Mouse (Mus musculus): Measurements from ENCODE around the gene Epor. TPM values are rescaled to one million over a fixed set of nuclear protein-coding genes. Genes with fewer than 3 reads are reported as not detected.

Epor gene
- total and polyA plus RNA-seq, 3 experiments: 0.20 to 2.0 TPM; not detected in 1

DNA sequence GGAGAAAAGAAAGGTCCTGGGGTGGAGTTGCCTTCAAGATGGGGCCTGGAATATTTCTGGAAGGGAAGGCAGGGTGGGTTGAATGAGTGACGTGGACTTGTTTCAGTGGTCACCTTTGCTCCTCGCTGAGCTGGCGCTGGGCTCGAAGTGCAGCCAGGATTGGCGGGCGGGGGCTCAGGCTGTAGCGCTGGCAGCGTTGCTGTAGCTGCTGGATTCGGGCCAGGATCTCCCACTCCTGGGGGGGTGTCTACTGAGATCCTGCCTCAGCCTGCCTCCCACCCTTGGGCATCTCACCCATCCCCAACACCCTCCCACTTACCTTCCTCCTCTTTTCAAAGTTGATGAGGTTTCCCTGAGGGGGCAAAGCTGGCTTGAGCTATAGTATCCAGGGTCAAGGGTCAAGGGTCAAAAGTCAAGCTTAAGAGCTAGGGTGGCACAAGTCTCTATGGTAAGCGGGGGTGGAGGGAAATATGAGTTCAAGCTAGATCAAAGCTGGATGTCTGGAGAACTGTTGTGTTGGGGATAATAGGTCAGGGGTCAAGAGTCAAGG, 13.4 kb upstream of the Epor start:
- Histone ChIP-seq H3K79me2 (replicated peaks; ENCODE audit: control insufficient read depth, extremely low read depth, insufficient read depth, poor library complexity, severe bottlenecking) (no peaks in the 10 kb centered on the region), H3K36me3 (replicated peaks in 1 of 2; ENCODE audit: control insufficient read depth in 1 of 2, insufficient read depth in 1 of 2, low read length in 1 of 2) (no peaks in the 10 kb centered on the region), H3K4me2 (ENCODE audit: insufficient read depth, low read depth, poor library complexity, severe bottlenecking) (no peak overlapping the region), H3K27ac (ENCODE audit: insufficient read depth, low read depth) (no peak overlapping the region), H3K9me3 (replicated peaks; ENCODE audit: low read length) (no peaks in the 10 kb centered on the region), H3K9ac (ENCODE audit: insufficient read depth, low read depth) (no peak overlapping the region), H3K4me1 (ENCODE audit: control insufficient read depth in 1 of 2, insufficient read depth in 2 of 2) (no peaks in the 10 kb centered on the region), H3K27me3 (replicated peaks) (peaks cover 75% of the 10 kb centered on the region), H3K4me3 (replicated peaks in 1 of 3; ENCODE audit: low read depth in 2 of 3, low read length in 2 of 3, poor library complexity in 1 of 3) (no peak overlapping the region)
- in situ Hi-C loops (cut with MboI; ENCODE audit: low pct_ligation_motif_present, low pct_unique_long_range_greater_than_20kb, low sequenced_read_pairs): loop anchor here (5.0 kb wide), 1 partner anchor 181 kb away; the partner anchor contains the start of gene Pigyl
- TF ChIP-seq MAZ (IDR thresholded peaks at IDR 0.05; ENCODE audit: low read depth, low read length) (no peak), ZMIZ1 (IDR thresholded peaks at IDR 0.05; ENCODE audit: low read depth, low read length) (no peak), ELF1 (IDR thresholded peaks at IDR 0.05; ENCODE audit: low read depth, low read length) (no peak)
- DNase-seq (ENCODE audit: extremely low read depth): no peak
- dilution Hi-C loops (cut with MboI; ENCODE audit: extremely low pct_ligation_motif_present, extremely low pct_unique_long_range_greater_than_20kb, low sequenced_read_pairs): no loop called here

- no peak overlapping the region for H3K4me2 ChIP-seq (ENCODE audit: insufficient read depth, low read depth, poor library complexity, severe bottlenecking)
- no peak for DNase-seq (ENCODE audit: extremely low read depth)
- no peak overlapping the region for H3K27ac ChIP-seq (ENCODE audit: insufficient read depth, low read depth)
- no peak overlapping the region for H3K9ac ChIP-seq (ENCODE audit: insufficient read depth, low read depth)
- no peak for TF ChIP-seq JUN (IDR thresholded peaks at IDR 0.05; ENCODE audit: insufficient read depth, low read depth, low read length)
- TF ChIP-seq TBP (conservative IDR thresholded peaks at IDR 0.05; ENCODE audit: low read depth, low read length): no peak
- no peak for TF ChIP-seq IRF4 (IDR thresholded peaks at IDR 0.05; ENCODE audit: low read depth, low read length)
- H3K79me2 ChIP-seq (replicated peaks; ENCODE audit: control insufficient read depth, extremely low read depth, insufficient read depth, poor library complexity, severe bottlenecking): no peaks in the 10 kb centered on the region
- no peaks in the 10 kb centered on the region for H3K9me3 ChIP-seq (replicated peaks; ENCODE audit: low read length)
- dilution Hi-C loops (cut with MboI; ENCODE audit: extremely low pct_ligation_motif_present, extremely low pct_unique_long_range_greater_than_20kb, low sequenced_read_pairs) (no loop called here), in situ Hi-C loops (cut with MboI; ENCODE audit: low pct_ligation_motif_present, low pct_unique_long_range_greater_than_20kb, low sequenced_read_pairs) (no loop called here)
- H3K4me3 ChIP-seq (replicated peaks in 1 of 3; ENCODE audit: low read depth in 2 of 3, low read length in 2 of 3, poor library complexity in 1 of 3): no peak overlapping the region
- no peaks in the 10 kb centered on the region for H3K4me1 ChIP-seq (ENCODE audit: control insufficient read depth in 1 of 2, insufficient read depth in 2 of 2)
- peaks cover 68% of the 10 kb centered on the region for H3K27me3 ChIP-seq (replicated peaks)
- no peaks in the 10 kb centered on the region for H3K36me3 ChIP-seq (replicated peaks in 1 of 2; ENCODE audit: control insufficient read depth in 1 of 2, insufficient read depth in 1 of 2, low read length in 1 of 2)
Observed at GRCm38 (mm10) chr9:21969304-21969703, 6.0 kb upstream of the Epor start.

DNA sequence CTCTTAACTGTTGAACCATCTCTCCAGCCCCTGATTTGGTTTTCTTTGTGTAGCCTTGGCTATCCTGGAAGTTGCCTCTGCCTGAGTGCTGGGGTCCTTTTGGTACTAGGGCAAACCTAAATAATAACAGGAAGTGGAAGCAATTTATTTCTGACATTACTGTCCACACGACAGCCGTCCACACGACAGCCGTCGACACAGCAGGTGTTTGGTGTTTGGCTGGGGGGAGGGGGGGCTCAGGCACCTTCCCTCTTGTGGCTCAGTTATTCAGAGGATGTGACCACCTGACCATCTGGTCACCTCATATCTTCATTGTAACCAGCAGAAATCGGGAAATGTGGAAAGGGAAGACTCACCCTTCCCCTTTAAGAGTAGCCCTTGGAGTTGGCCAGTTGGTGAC, 5.6 kb upstream of the Epor start:
- Histone ChIP-seq H3K27me3 (replicated peaks) (peaks cover 68% of the 10 kb centered on the region), H3K79me2 (replicated peaks; ENCODE audit: control insufficient read depth, extremely low read depth, insufficient read depth, poor library complexity, severe bottlenecking) (no peaks in the 10 kb centered on the region), H3K9ac (ENCODE audit: insufficient read depth, low read depth) (no peak overlapping the region), H3K4me1 (ENCODE audit: control insufficient read depth in 1 of 2, insufficient read depth in 2 of 2) (no peaks in the 10 kb centered on the region), H3K9me3 (replicated peaks; ENCODE audit: low read length) (no peaks in the 10 kb centered on the region), H3K27ac (ENCODE audit: insufficient read depth, low read depth) (no peak overlapping the region), H3K36me3 (replicated peaks in 1 of 2; ENCODE audit: control insufficient read depth in 1 of 2, insufficient read depth in 1 of 2, low read length in 1 of 2) (no peaks in the 10 kb centered on the region), H3K4me2 (ENCODE audit: insufficient read depth, low read depth, poor library complexity, severe bottlenecking) (no peak overlapping the region), H3K4me3 (replicated peaks in 1 of 3; ENCODE audit: low read depth in 2 of 3, low read length in 2 of 3, poor library complexity in 1 of 3) (no peak overlapping the region)
- DNase-seq (ENCODE audit: extremely low read depth): no peak
- dilution Hi-C loops (cut with MboI; ENCODE audit: extremely low pct_ligation_motif_present, extremely low pct_unique_long_range_greater_than_20kb, low sequenced_read_pairs): no loop called here
- in situ Hi-C loops (cut with MboI; ENCODE audit: low pct_ligation_motif_present, low pct_unique_long_range_greater_than_20kb, low sequenced_read_pairs): no loop called here
- TF ChIP-seq MAFK (IDR thresholded peaks at IDR 0.05; ENCODE audit: insufficient replicate concordance, low read length) (no peak), JUND (conservative IDR thresholded peaks at IDR 0.05; ENCODE audit: low read depth, low read length) (no peak), NELFE (IDR thresholded peaks at IDR 0.05; ENCODE audit: low read depth, low read length) (no peak), UBTF (IDR thresholded peaks at IDR 0.05; ENCODE audit: low read depth, low read length) (no peak), ZMIZ1 (IDR thresholded peaks at IDR 0.05; ENCODE audit: low read depth, low read length) (no peak), CHD1 (IDR thresholded peaks at IDR 0.05; ENCODE audit: low read depth, low read length) (no peak), ZC3H11A (IDR thresholded peaks at IDR 0.05; ENCODE audit: low read depth, low read length) (no peak), POLR2AphosphoS2 (IDR thresholded peaks at IDR 0.05; ENCODE audit: low read depth, low read length) (no peak)
